Mouse (Mus musculus) induced T-regulatory cell, adult 2 months (primary cell): ENCODE measurements around the gene Rdh12.

ENCODE experiments used
- DNase-seq: peaks from one replicate; pipeline ENCODE4 v3.0.0-alpha.2; 2012; ENCODE audit warnings: low read depth

The Rdh12 gene

DNA sequence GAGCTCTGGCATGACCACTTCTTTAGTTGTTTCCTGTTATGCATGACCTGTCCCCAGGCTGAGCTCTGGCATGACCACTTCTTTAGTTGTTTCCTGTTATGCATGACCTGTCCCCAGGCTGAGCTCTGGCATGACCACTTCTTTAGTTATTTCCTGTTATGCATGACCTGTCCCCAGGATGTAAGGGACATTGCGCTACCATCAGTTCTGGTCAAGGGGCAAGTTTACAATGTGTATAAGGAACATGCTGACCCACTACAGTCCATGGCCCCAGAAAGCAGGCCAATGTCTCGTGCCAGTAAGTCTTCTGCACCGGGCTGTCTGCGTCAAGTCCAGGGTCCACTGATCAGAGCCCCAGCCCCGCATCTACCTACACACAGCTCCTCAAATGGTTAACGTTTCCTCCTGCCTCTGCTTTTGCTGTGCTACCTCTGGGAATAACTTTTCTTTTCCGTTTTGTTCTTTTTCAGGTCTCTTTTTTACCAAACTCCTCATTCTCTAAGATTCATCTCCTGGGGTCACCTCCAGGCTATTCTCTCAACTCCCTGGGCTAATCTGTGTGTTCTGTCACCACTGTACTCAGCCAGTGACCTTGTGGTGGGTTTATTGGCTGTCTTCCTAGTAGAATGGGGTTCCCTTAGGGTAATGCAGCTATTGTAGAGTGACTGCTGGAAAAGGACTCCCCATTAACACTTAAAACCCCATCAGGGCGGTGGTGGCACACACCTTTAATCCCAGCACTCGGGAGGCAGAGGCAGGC, 44.8 kb downstream of the Rdh12 start:
- DNase-seq = no peak

DNA sequence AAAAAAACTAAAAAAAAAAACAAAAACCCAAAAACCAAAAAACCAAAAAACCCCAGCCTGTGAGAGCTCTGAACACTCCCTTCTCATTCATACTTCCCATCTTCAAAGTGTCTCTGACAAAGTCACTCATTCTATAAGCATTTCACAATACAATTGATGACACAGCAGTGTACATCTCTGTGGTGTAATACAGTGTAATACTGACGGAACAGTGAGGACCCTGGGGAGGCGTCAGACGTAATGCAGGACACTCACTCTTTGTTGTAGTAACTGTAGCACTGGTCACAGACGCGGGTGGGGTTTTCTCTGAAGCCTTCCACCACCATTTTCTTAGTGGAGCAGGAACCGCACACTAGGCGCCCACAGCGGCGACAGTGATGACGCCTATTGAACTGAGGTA, 46.3 kb downstream of the Rdh12 start:
- DNase-seq = no peak

DNA sequence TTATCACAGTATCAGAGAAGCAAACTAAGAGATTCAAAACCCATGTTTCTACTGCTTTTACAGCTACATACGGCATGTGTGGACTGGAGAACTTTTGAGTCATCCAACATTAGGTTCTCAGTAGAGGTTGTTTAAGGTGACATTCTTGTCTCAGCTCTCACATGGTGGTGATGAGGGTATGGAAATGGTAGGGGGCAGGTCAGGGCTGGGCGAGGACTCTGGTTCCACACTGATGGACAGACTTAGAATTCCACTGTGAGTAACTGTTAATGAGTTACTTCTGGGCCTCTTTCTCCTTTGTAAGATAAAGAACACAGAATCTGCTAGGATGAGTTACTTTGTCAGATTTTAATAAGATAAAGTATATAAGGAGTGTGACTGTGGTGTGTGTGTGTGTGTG, 51.4 kb downstream of the Rdh12 start:
- no peak for DNase-seq

DNA sequence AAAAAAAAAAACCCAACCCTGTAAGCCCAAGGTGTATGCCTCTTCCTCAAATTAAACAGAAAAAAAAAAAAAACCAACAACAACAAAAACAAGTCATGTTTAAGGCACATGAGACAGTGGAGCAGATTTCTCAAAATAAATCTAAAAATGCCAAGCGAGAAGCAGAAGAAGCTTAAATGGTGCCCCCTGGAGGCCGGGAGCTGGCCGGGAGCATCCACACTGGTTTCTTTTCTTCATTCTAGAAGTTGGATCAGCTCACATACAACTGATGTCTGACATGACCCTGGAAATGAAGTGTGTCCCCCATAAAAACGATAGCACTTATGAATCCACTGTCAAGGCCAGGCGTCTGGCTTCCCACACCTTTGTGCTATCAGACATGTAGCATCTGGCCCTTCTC, 52.3 kb downstream of the Rdh12 start:
- DNase-seq = peak; percentile 21
